Mouse (Mus musculus) MEL (cell line): Measurements from ENCODE around the gene Wdr44. TPM values are rescaled to one million over a fixed set of nuclear protein-coding genes. Genes with fewer than 3 reads are reported as not detected.

Experiments
- DNase-seq: peaks from one replicate; pipeline ENCODE4 v3.0.0; 2011; ENCODE audit warnings: low read depth, low spot score
- H3K27ac ChIP-seq: 2 replicates; pipeline ENCODE4 v1.5.1; 2012; ENCODE audit warnings: low read depth, mild to moderate bottlenecking, control low read depth, low read length, moderate library complexity; ENCODE audit not compliant: control insufficient read depth
- H3K27me3 ChIP-seq, 2 experiments: fragments of 150-350 bp in 1 of 2; sonication (generic) in 1 of 2; 2 replicates each; pipeline ENCODE4 v1.6.1; 2012; ENCODE audit warnings: low read length in 2 of 2, mild to moderate bottlenecking in 2 of 2, improper control_type of control experiment in 1 of 2, moderate library complexity in 1 of 2; ENCODE audit not compliant: insufficient read depth in 2 of 2, control insufficient read depth in 1 of 2
- H3K36me3 ChIP-seq, 2 experiments: 2 replicates each; pipeline ENCODE4 v1.6.1; 2012 to 2014; ENCODE audit warnings: low read length in 2 of 2, improper control_type of control experiment in 1 of 2, inconsistent platforms in 1 of 2, mild to moderate bottlenecking in 1 of 2; ENCODE audit not compliant: insufficient read depth in 2 of 2, control insufficient read depth in 1 of 2
- H3K4me1 ChIP-seq, 2 experiments: fragments of 150-350 bp in 1 of 2; sonication (generic) in 1 of 2; 2 replicates each; pipeline ENCODE4 v1.6.1; 2012; ENCODE audit warnings: low read length in 2 of 2, improper control_type of control experiment in 1 of 2, mild to moderate bottlenecking in 1 of 2; ENCODE audit not compliant: insufficient read depth in 2 of 2, control insufficient read depth in 1 of 2
- H3K4me3 ChIP-seq, 2 experiments: fragments of 150-350 bp in 1 of 2; sonication (generic) in 1 of 2; 2 replicates each; pipeline ENCODE4 v1.5.1; 2012; ENCODE audit warnings: low read depth in 2 of 2, low read length in 2 of 2, mild to moderate bottlenecking in 2 of 2, moderate library complexity in 2 of 2, control low read depth in 1 of 2, improper control_type of control experiment in 1 of 2; ENCODE audit not compliant: control insufficient read depth in 1 of 2, insufficient read depth in 1 of 2
- H3K79me2 ChIP-seq: 2 replicates; pipeline ENCODE4 v1.6.1; 2012; ENCODE audit warnings: mild to moderate bottlenecking, low read length, moderate library complexity; ENCODE audit not compliant: control insufficient read depth, poor library complexity, insufficient read depth
- H3K9ac ChIP-seq: 2 replicates; pipeline ENCODE4 v1.6.1; 2012; ENCODE audit warnings: low read depth, mild to moderate bottlenecking, control low read depth, low read length, moderate library complexity; ENCODE audit not compliant: control insufficient read depth, poor library complexity, severe bottlenecking
- H3K9me3 ChIP-seq: fragments of 150-350 bp; sonication (generic); replicated peaks from 2 replicates; pipeline ENCODE4 v1.6.1; 2012; ENCODE audit warnings: mild to moderate bottlenecking, low read length, improper control_type of control experiment, moderate library complexity; ENCODE audit not compliant: insufficient read depth
- BHLHE40 ChIP-seq: IDR thresholded peaks from 2 replicates; pipeline ENCODE4 v1.6.1; 2012; ENCODE audit warnings: low read depth, mild to moderate bottlenecking, inconsistent platforms, low read length, improper control_type of control experiment, borderline replicate concordance
- E2F4 ChIP-seq: IDR thresholded peaks from 2 replicates; pipeline ENCODE4 v1.6.1; 2011; ENCODE audit warnings: low read depth, low read length, improper control_type of control experiment, borderline replicate concordance
- EP300 ChIP-seq, 2 experiments: IDR thresholded peaks; 2 replicates each; pipeline ENCODE4 v1.6.1; 2011; ENCODE audit warnings: improper control_type of control experiment in 2 of 2, low read length in 2 of 2, low read depth in 1 of 2, mild to moderate bottlenecking in 1 of 2
- ETS1 ChIP-seq: IDR thresholded peaks from 2 replicates; pipeline ENCODE4 v1.6.1; 2012; ENCODE audit warnings: low read depth, mild to moderate bottlenecking, inconsistent platforms, low read length, improper control_type of control experiment, moderate library complexity
- GATA1 ChIP-seq: IDR thresholded peaks from 2 replicates; pipeline ENCODE4 v1.6.1; 2011; ENCODE audit warnings: low read depth, low read length, improper control_type of control experiment
- HCFC1 ChIP-seq: IDR thresholded peaks from 2 replicates; pipeline ENCODE4 v1.6.1; 2012; ENCODE audit warnings: low read depth, mild to moderate bottlenecking, inconsistent platforms, low read length, improper control_type of control experiment, moderate library complexity
- MAFK ChIP-seq: IDR thresholded peaks from 2 replicates; pipeline ENCODE4 v1.6.1; 2011; ENCODE audit warnings: low read depth, mild to moderate bottlenecking, low read length, improper control_type of control experiment, borderline replicate concordance
- MAX ChIP-seq: IDR thresholded peaks from 2 replicates; pipeline ENCODE4 v1.6.1; 2011; ENCODE audit warnings: low read length, improper control_type of control experiment
- MAZ ChIP-seq: IDR thresholded peaks from 2 replicates; pipeline ENCODE4 v1.6.1; 2012; ENCODE audit warnings: low read depth, mild to moderate bottlenecking, inconsistent platforms, low read length, improper control_type of control experiment
- MXI1 ChIP-seq: IDR thresholded peaks from 2 replicates; pipeline ENCODE4 v1.6.1; 2011; ENCODE audit warnings: mild to moderate bottlenecking, low read depth, low read length, improper control_type of control experiment
- RAD21 ChIP-seq: IDR thresholded peaks from 2 replicates; pipeline ENCODE4 v1.6.1; 2011; ENCODE audit warnings: mild to moderate bottlenecking, low read depth, low read length, improper control_type of control experiment
- RCOR1 ChIP-seq: IDR thresholded peaks from 2 replicates; pipeline ENCODE4 v1.6.1; 2012; ENCODE audit warnings: low read depth, mild to moderate bottlenecking, inconsistent platforms, low read length, improper control_type of control experiment
- TAL1 ChIP-seq: IDR thresholded peaks from 2 replicates; pipeline ENCODE4 v1.6.1; 2012; ENCODE audit warnings: mild to moderate bottlenecking, inconsistent platforms, low read length, moderate library complexity, mixed read lengths
- TBP ChIP-seq: IDR thresholded peaks from 2 replicates; pipeline ENCODE4 v1.8.0; 2011; ENCODE audit warnings: low read depth, low read length, improper control_type of control experiment
- TCF12 ChIP-seq: IDR thresholded peaks from 2 replicates; pipeline ENCODE4 v1.6.1; 2014; ENCODE audit warnings: low read depth, mild to moderate bottlenecking, inconsistent platforms, low read length, improper control_type of control experiment, moderate library complexity
- UBTF ChIP-seq: IDR thresholded peaks from 2 replicates; pipeline ENCODE4 v1.6.1; 2012; ENCODE audit warnings: low read depth, mild to moderate bottlenecking, inconsistent platforms, low read length, improper control_type of control experiment, moderate library complexity, borderline replicate concordance; ENCODE audit not compliant: insufficient read depth
- USF1 ChIP-seq: IDR thresholded peaks from 2 replicates; pipeline ENCODE4 v1.6.1; 2014; ENCODE audit warnings: low read depth, mild to moderate bottlenecking, inconsistent platforms, low read length, improper control_type of control experiment, moderate library complexity
- ZC3H11A ChIP-seq: IDR thresholded peaks from 2 replicates; pipeline ENCODE4 v1.6.1; 2012; ENCODE audit warnings: low read depth, mild to moderate bottlenecking, inconsistent platforms, low read length, improper control_type of control experiment
- ZMIZ1 ChIP-seq: IDR thresholded peaks from 2 replicates; pipeline ENCODE4 v1.6.1; 2012; ENCODE audit warnings: low read depth, mild to moderate bottlenecking, inconsistent platforms, low read length, improper control_type of control experiment, moderate library complexity
- polyA plus RNA-seq, 2 experiments: library from polyadenylated mRNA; stranded (reverse) in 1 of 2; unstranded in 1 of 2; fragments of >175 nt in 1 of 2; fragments of >200 nt in 1 of 2; gene quantifications; 2 replicates each; pipeline versions ENCODE4 v1.2.1 to v1.2.4; 2012; ENCODE audit warnings: low replicate concordance in 2 of 2, low read depth in 1 of 2; ENCODE audit not compliant: insufficient read length in 2 of 2, insufficient read depth in 1 of 2, missing spikeins in 1 of 2
- total RNA-seq: library from RNA; depleted of rRNA; stranded (reverse); fragments of 300-350 nt; gene quantifications from 2 replicates; pipeline ENCODE4 v1.2.3, GENCODE M21; 2012

Gene Wdr44
- total and polyA plus RNA-seq, 3 experiments, result 7.5 to 20.3 TPM; not detected in 1

- Histone ChIP-seq H3K9me3 (no peaks in the 10 kb centered on the region), H3K79me2 (no peaks in the 10 kb centered on the region), H3K27ac (no peak overlapping the region), H3K9ac (no peak overlapping the region), H3K4me3 (no peak overlapping the region), H3K36me3 (peaks cover 0 to 18% of the 10 kb centered on the region in 2 experiments; a peak in 2 of 4 replicates), H3K27me3 (no peaks in the 10 kb centered on the region), H3K4me1 (peaks cover 2 to 4% of the 10 kb centered on the region in 2 experiments; a peak in 1 of 4 replicates)
- DNase-seq, result no peak
- no peak for TF ChIP-seq USF1
- no peak for TF ChIP-seq UBTF
- TF ChIP-seq MAX, result no peak
- no peak for TF ChIP-seq E2F4
- TF ChIP-seq RAD21, result no peak
- TF ChIP-seq MAZ, result no peak
- TF ChIP-seq HCFC1, result no peak
- no peak for TF ChIP-seq MAFK
- no peak for TF ChIP-seq ZMIZ1
- no peak for TF ChIP-seq BHLHE40
- TF ChIP-seq GATA1, result no peak
- no peak for TF ChIP-seq MXI1
These were observed 16.3 kb upstream of the Wdr44 start for GRCm38 (mm10) chrX:23676583-23676982.

GRCm38 (mm10) chrX:23677511-23677910, 15.3 kb upstream of the Wdr44 start:
- no peaks in the 10 kb centered on the region for H3K27me3 ChIP-seq
- no peaks in the 10 kb centered on the region for H3K79me2 ChIP-seq
- peaks cover 0 to 18% of the 10 kb centered on the region in 2 experiments; a peak in 2 of 4 replicates for H3K36me3 ChIP-seq
- peak overlapping the region; percentile 39; the same call in 1 of the 2 replicates for H3K27ac ChIP-seq
- no peaks in the 10 kb centered on the region for H3K9me3 ChIP-seq
- peak; percentile 89 for DNase-seq
- H3K4me1 ChIP-seq, result peaks cover 2 to 4% of the 10 kb centered on the region in 2 experiments; a peak in 1 of 4 replicates
- peak overlapping the region in 1 of 2 experiments; percentile 5; a peak in 2 of 4 replicates for H3K4me3 ChIP-seq
- TF ChIP-seq GATA1, result peak; percentile 91
- TF ChIP-seq RCOR1, result peak; percentile 87
- TF ChIP-seq ZC3H11A, result no peak; the same call in 1 of the 2 replicates
- TF ChIP-seq ETS1, result peak; percentile 69
- no peak for TF ChIP-seq E2F4
- peak; percentile 85 to 95 for TF ChIP-seq EP300 (IDR thresholded peaks at IDR 0.05; ENCODE audit: low read depth in 1 of 2, low read length in 2 of 2)
- peak; percentile 88 for TF ChIP-seq TCF12
- TF ChIP-seq TAL1, result peak; percentile 95
- TF ChIP-seq TBP, result no peak
- 0 out of 2 replicates have a peak overlapping the region, but pooled peaks have one; percentile 7 for H3K9ac ChIP-seq
